Comparison of ENCODE assay signal across 17 mouse cellular contexts in the genomic region with DNA sequence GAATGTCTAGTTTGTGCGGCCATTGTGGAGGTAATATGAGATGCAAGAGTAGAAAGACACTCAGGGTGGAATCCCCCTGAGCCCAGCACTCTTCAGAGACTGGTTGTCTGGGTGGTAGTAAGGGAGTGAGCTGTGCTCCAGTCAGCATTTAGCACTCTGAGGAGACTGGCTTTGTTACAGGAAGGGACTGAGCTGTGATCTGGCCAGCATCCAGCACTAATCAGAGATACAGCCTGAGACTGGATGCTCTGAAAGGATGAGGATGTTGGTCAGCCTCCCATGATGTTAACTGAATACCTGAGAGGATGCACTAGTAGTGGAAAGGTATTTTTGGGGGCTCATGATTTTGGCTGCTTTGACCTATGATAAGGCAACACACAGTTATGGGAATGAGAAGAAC.
"Had no signal": no experiment of that assay in that cellular context is flagged by ENCODE, and none has a peak within 500 bp of the region (broad histone marks: within the 10 kb centered on the region; RNA-seq: fewer than 3 reads in every experiment).

No protein-coding gene starts in this region.

- H3K4me1 ChIP-seq: liver, embryonic 15.5 days; midbrain, embryonic 12.5 days; midbrain, embryonic 15.5 days; neural tube, embryonic 12.5 days; stomach, embryonic 15.5 days had no signal

- H3K9me3 ChIP-seq: liver, embryonic 15.5 days; midbrain, embryonic 10.5 days; midbrain, embryonic 12.5 days; midbrain, embryonic 15.5 days; neural tube, embryonic 12.5 days; stomach, embryonic 15.5 days had no signal

- ATAC-seq: liver, postnatal 0 days; midbrain, embryonic 15.5 days had no signal

- H3K36me3 ChIP-seq: liver, embryonic 15.5 days; midbrain, embryonic 10.5 days; midbrain, embryonic 12.5 days; midbrain, embryonic 15.5 days; neural tube, embryonic 12.5 days; stomach, embryonic 15.5 days had no signal

- H3K27ac ChIP-seq: liver, embryonic 15.5 days; macrophage; midbrain, embryonic 10.5 days; midbrain, embryonic 12.5 days; midbrain, embryonic 15.5 days; neural tube, embryonic 12.5 days; stomach, embryonic 15.5 days; stomach, postnatal 0 days had no signal

- H3K4me2 ChIP-seq: liver, embryonic 15.5 days; midbrain, embryonic 12.5 days; midbrain, embryonic 15.5 days; neural tube, embryonic 12.5 days; stomach, embryonic 15.5 days had no signal

- DNase-seq: liver, postnatal 0 days; lung, adult 2 months; lung, postnatal 10 days; lung, postnatal 36 days; right cerebral cortex, postnatal 14 days; thymus, adult 2 months; thymus, postnatal 25 days; thymus, postnatal 4 days had no signal

- H3K27me3 ChIP-seq: liver, embryonic 15.5 days; midbrain, embryonic 12.5 days; midbrain, embryonic 15.5 days; neural tube, embryonic 12.5 days; stomach, embryonic 15.5 days had no signal

- H3K4me3 ChIP-seq: liver, embryonic 15.5 days; megakaryocyte, embryonic 14.5 days; midbrain, embryonic 10.5 days; midbrain, embryonic 12.5 days; midbrain, embryonic 15.5 days; neural tube, embryonic 12.5 days; stomach, embryonic 15.5 days had no signal

- H3K9ac ChIP-seq: liver, embryonic 15.5 days; liver, postnatal 0 days; midbrain, embryonic 12.5 days; midbrain, embryonic 15.5 days; neural tube, embryonic 12.5 days; stomach, embryonic 15.5 days had no signal
